Mouse (Mus musculus): ENCODE results near the gene Plcl2.

DNA sequence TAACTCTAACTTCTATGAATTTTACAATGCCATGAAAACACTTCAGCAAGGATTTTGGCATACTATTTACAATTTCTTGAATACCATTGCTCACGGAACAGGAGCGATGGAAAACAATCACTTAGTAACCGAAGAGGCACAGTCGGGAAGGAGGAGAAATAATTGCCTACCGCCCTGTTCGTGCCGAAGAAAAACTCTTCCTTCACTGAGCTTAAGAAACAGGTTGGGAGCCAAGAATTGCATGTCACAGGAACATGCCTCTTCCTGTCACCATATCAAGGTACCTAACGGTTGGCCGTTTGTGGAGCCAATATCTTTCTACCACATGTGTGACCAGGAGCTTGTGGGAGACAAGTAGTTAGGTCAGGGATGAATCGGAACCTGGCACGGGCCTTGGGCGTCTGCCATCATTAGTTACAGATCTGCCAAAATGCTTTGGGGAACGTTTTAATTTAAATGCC, 2.3 kb upstream of the Plcl2 start:
- no peak for TF ChIP-seq GATA1 (IDR thresholded peaks at IDR 0.05; ENCODE audit: borderline replicate concordance, low read length)
- TF ChIP-seq FLI1 (IDR thresholded peaks at IDR 0.05; ENCODE audit: low read length), result no peak
